Mouse (Mus musculus) left cerebral cortex, postnatal 25 days (tissue): ENCODE data around the gene Igf1r. TPM values are rescaled to one million over a fixed set of nuclear protein-coding genes. Genes with fewer than 3 reads are reported as not detected.

Experiments used
- DNase-seq, 2 experiments: peaks; one replicate each; pipeline ENCODE4 v3.0.0; 2022; ENCODE audit warnings: low spot score in 2 of 2, mixed read lengths in 1 of 2
- intact Hi-C: fragments of 180-260 bp; cut with DNase I; formaldehyde crosslinking; loops from one replicate; pipeline ENCODE4 v1.15.1; 2025
- total RNA-seq, 2 experiments: library from RNA; stranded (reverse); gene quantifications; 2 replicates each; pipeline ENCODE4 v1.2.3; 2021

Igf1r gene
- total RNA-seq, 2 experiments from 2014 or later: 45.8 to 47.3 TPM

GRCm38 (mm10) chr7:68189211-68189610 lies 236.6 kb downstream of the Igf1r start:
- intact Hi-C loops: no loop called here
- no peak for DNase-seq

GRCm38 (mm10) chr7:68189691-68190456 lies 237.2 kb downstream of the Igf1r start:
- no peak for DNase-seq
- intact Hi-C loops: no loop called here

DNA sequence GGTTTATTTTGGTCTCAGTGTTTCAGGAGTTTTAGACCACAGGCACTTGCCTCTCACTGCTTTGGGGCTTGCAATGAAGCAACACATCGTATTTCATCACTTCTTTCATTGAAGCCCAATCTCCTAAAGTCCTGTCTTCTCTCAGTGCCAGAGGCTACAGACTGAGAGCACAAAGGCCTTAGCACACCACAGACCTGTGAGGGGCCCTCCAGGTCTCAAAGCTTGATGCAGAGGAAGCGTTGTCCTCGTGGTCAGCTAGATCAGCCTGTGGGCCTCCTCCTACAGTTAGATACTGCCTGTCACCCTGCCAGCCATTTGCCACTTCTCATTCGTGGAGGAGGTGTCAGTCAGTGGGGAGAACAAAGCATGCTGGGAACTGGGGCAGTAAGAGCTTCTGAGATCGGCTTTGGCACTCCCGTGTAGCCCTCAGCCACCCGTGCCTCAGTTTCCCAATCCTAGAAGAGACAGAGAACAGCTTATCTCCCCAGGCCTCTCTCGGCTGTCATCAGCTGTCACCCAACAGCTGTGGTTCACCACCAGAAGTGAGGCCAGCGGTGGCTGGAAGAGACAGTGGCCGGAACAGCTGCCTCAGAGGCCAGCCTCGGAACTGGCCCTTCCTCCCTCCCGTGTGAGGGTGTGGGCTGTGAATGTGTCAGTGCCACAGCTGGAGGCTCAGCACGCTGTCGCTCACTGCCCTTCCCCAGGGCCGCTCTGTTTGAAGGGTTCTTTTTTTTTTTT lies 241.5 kb downstream of the Igf1r start:
- no peak for DNase-seq
- intact Hi-C loops: no loop called here

- no peak for DNase-seq
- intact Hi-C loops: no loop called here
Observed at GRCm38 (mm10) chr7:68199609-68200008, 247.0 kb downstream of the Igf1r start.

GRCm38 (mm10) chr7:68205776-68206427 lies 253.3 kb downstream of the Igf1r start:
- DNase-seq: no peak
- intact Hi-C loops: no loop called here

- intact Hi-C loops: no loop called here
- DNase-seq: no peak
Observed at GRCm38 (mm10) chr7:68209039-68209438, 256.4 kb downstream of the Igf1r start.

- intact Hi-C loops: no loop called here
- no peak for DNase-seq
Observed at GRCm38 (mm10) chr7:68210417-68210816, 257.8 kb downstream of the Igf1r start.

DNA sequence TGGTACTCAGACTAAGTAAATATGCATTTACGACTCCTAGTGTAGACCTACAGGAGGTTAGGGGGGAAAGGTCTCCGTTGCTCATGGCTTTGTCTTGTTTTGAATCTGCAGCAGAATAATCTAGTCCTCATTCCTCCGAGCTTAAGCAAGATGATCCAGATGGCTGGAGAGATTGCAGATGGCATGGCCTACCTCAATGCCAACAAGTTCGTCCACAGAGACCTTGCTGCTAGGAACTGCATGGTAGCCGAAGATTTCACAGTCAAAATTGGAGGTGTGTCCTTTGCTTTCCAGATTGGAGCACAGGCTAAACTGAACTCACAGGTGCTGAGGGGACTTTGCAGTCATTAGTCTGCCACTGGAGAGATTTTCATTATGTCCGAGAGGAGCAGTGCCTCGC lies 259.3 kb downstream of the Igf1r start:
- intact Hi-C loops: no loop called here
- no peak for DNase-seq

GRCm38 (mm10) chr7:68213842-68214241 lies 261.2 kb downstream of the Igf1r start:
- intact Hi-C loops: no loop called here
- no peak for DNase-seq

GRCm38 (mm10) chr7:68215522-68216070 lies 263.0 kb downstream of the Igf1r start:
- intact Hi-C loops: no loop called here
- no peak for DNase-seq

- intact Hi-C loops: no loop called here
Observed at GRCm38 (mm10) chr7:68218879-68219278, 266.3 kb downstream of the Igf1r start.

DNA sequence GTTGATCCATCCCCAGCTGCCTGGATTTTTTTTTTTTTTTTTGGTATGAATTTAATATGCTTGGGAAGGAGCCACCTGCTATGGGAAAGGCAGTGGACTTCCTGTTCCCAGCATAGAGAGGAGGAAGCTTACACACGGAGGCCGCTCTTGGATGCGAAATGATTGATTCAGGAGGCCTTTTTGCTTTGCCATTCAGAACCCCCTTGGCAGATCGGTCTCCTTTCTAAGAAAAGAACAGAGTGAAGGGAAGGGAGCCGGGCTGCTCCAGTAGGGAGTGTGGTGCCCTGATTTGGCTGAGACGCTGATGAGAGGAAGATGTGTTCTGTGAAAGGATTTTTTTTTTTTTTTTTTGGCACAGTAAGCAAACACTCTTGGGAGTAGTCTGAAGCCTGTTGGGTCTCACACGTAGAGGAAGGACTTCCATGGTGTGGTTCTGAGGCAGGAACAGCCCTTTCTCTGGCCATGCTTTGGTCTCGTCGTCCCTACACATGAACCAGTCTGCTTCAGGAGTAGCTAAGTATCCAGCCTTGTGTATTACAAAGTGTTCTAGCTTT lies 269.1 kb downstream of the Igf1r start:
- peak; percentile 35 to 74 for DNase-seq
- intact Hi-C loops: loop anchor here (5.0 kb wide), 1 partner anchor 81 kb away; no protein-coding TSS in a partner anchor

More at GRCm38 (mm10) chr7:68218879-68219278, 266.3 kb downstream of the Igf1r start:
- DNase-seq: no peak

DNA sequence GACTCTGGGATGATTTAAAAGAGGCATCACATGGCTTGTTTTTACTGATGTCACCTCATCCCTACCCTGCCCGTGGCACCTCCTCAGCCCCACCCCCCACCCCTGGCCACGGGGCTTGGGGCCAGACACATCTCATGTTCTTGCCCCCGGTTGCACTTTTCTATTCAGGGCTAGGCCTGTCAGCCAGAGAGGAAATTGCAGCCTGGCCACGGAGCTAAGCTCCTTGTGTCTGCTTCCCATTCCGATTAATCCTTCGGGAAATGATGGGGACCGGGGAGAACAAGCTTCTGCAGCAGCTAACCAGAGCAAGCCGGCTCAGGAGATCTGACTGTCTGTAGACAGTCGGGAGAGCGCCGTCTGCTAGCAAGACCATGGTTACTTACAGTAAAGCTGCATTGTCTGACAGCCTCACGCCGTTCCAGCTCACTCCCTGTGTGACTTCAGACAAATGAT lies 270.8 kb downstream of the Igf1r start:
- intact Hi-C loops: loop anchor here (5.0 kb wide), 1 partner anchor 79 kb away; no protein-coding TSS in a partner anchor
- DNase-seq: no peak

- intact Hi-C loops: loop anchor here (5.0 kb wide), 1 partner anchor 78 kb away; no protein-coding TSS in a partner anchor
- no peak for DNase-seq
Observed at GRCm38 (mm10) chr7:68224006-68224405, 271.4 kb downstream of the Igf1r start.

DNA sequence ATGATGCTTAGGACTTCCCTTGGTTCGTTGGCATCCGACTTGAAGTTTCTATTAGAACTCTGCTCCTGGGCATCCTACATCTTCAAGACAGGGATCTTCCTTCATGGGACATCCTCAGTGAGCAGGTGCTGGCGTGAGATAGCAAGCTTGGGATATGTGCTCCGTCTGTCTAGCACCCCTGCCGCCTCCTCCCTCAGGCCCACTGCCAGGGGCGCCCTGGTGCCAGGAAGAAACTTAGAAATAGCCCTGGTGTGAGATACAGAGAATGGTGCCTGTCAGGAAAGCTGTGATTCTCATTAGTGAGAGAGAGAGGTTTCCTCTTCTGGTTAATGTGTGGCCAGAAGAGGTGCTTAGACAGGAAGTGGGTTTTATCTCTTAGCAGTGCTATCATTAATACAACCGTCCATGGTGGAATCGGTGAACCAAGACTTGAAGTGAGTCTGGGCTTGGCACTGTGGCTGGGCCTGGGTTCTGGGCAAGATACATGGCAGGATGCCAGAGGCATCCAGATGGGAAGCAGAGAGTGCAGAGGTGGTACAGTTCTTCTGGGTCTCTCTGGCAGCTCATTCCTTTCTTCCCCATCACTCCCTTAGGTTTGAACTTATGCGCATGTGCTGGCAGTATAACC lies 272.9 kb downstream of the Igf1r start:
- DNase-seq: peak in 1 of 2 experiments; percentile 59
- intact Hi-C loops: no loop called here

DNA sequence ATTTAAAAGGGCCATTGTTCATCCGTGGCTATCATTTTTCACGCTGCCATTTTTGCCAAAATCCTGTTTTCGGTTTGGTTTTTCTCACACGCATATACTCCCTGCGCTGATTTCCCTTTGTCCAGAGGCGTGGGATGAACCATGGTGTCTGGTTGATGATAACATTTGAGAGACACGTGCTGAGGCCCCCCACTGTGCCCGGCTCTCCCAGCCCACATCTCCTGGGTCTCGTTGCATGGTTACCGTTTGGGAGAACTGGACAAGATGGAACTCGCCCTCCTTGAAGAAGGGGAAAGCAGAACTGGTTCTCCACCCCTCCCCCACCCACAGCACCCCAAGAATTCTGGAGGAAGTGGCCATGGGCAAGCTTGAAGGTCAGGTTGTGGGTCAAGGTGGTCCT lies 274.4 kb downstream of the Igf1r start:
- no peak for DNase-seq
- intact Hi-C loops: no loop called here

GRCm38 (mm10) chr7:68227621-68228020 lies 275.0 kb downstream of the Igf1r start:
- intact Hi-C loops: no loop called here
- no peak for DNase-seq

DNA sequence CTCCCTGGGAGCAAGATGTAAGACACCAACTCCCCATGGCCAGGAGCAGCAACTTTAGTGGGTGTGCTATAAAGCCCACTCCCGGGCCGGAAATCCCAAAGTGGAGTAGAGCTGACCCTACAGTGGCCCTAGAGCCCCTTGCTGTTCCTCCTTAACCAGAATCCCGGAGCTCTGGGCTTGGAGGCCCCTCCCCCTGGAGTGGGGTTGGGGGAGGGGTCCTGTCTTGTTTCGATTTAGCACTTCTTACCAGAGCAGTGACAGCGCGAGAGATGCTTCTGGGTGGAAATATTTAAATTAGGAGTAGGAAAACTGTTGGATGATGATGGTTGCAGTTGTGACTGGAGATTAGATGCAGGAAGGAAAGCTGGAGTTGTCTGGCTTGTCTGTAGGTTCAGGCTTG lies 275.9 kb downstream of the Igf1r start:
- DNase-seq: no peak
- intact Hi-C loops: no loop called here

- intact Hi-C loops: no loop called here
- DNase-seq: no peak
Observed at GRCm38 (mm10) chr7:68230831-68231230, 278.2 kb downstream of the Igf1r start.
